Mouse (Mus musculus) right cerebral cortex, adult 2 months (tissue): Measurements from ENCODE around the gene Tram2.

Source experiments
- DNase-seq, 2 experiments: peaks; one replicate each; pipeline ENCODE4 v3.0.0; 2021 to 2022; ENCODE audit warnings: low spot score in 2 of 2

Gene Tram2

GRCm38 (mm10) chr1:21079217-21079773 is at the start of gene Tram2:
Gene Tram2, minus strand, starts transcription at chr1:21079229.
- DNase-seq: peak; percentile 81 to 85

DNA sequence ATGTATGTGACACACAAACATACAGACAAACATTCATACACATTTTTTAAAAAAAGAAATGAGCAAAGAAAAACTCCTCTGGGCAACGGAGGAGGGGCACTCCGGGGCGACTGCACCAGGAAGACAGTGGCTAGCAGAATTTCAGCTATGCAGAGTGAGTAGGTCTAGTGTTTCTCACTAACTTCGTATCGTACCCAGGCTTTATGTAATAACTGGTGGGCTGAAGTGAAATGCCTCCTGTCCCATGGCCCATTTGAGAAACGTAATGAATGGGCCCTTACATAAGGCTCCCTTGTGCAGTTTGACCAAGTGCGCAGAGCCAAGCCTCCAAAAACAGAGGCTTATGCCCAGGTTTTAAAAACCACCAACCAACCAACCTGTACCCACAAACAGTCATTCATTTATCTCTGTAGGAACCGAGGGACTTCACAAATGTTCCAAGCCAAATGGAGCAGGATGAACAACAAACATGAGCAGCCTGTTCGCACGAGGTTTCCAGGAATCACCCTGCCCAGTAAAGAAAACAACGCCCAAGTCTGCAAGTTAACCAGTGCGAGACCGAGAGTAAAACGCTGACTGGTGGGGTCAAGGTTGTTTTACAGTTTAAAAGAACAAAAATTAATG is 45.8 kb upstream of the Tram2 start:
- no peak for DNase-seq

DNA sequence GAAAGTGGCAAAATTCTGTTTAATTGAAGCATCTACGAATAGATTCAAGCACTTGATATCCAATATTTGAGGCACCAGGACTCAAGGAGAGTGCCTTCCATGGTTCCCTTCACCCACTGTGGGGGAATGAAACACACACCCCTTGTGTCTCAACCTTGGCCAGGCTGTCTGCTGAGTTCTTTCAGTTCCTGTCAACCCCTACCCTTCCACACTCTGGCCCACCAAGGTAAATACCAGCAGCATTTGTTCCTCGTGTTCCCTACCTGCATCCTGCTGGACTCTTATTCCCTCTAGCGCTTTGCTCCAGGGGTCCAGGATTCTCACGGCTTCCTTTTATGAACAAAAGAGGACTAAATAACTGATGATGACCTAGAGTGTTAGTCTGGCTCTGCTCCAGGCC is 24.8 kb upstream of the Tram2 start:
- no peak for DNase-seq

DNA sequence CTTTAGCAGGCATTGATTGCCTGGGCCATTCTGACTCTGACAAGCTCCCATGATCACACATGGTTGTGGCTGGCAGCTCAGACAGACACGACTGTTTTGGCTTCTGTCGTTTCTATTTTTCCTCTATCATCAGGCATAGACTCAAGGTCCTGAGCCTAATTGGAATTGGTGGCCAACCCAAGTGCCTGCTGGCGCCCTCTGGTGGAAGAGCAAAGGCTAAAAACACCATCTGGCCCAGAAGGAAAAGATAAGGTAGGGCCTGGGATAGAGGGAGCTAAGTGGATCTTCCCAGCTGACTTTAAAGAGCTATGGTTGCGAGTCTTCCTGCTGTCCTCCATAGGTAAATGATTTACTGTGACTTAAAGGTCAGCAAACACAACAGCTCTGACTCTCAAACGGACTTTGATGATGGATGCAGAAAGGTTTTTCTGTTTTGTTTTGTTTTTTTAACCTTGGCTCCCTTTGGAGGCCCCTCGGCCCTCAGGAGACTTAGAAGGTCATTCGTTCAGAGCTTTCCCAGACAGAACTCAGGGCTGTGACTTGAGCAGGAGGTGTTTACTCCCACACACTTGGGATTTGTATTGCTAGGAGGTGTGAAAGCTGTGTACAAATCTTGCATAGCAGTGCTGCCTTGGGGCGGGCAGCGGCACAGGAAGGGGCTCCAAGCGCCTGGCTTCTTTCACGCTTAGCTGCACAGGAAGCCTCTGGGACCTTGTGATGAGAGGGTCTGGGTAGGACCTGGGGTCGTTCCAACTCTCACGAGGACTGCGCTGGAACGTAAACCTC is 22.4 kb upstream of the Tram2 start:
- peak; percentile 57 to 59 for DNase-seq

DNA sequence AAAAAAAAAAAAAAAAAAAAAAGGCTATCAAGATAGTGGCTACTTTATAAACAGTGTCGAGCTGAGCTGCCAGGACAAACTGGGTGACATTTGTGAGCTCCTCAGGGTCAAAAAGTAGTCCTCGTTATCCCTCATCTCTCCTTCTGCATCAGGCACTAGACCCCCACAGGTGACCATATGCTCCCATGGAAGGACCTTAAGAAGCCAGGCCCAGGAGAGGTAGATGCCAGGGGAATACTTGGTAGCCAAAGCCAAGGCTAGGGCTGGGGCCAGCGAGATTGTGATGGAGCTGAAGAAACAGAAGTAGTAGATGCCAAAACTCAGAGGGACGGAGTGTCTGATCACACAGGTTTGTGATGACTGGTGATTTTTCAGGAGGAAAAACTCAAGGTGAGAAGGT is 21.7 kb upstream of the Tram2 start:
- no peak for DNase-seq

GRCm38 (mm10) chr1:21097001-21097989 is 18.3 kb upstream of the Tram2 start:
- DNase-seq: no peak

DNA sequence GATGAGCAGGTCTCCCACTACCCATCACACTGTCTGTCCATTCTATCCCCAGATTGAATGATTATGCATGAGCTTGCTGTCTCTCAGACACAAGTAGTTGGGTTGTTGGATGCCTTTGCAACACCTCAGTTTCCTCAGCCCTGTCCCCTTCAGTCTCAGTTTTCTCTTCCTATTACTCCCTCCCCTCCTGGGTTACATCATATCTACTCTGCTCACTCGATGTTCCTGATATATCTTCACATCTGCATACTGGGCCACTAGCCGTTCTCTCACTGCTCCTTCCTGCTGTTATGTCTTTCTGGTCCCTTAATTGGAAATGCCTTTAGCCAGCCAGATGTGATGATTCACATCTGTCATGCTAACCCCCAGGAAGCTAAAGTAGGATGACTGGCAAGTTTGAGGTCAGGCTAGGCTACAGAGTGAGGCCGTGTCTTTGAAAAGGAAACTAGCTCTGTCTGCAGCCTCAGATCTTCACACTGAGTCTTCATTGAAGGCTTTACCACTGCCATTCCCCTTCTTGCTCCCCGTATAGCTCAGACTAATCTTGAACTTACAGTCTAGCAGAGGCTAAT is 15.7 kb upstream of the Tram2 start:
- DNase-seq: no peak

- no peak for DNase-seq
These were observed 10.7 kb upstream of the Tram2 start for GRCm38 (mm10) chr1:21089661-21090117.

- no peak for DNase-seq
These were observed 7.3 kb upstream of the Tram2 start for GRCm38 (mm10) chr1:21086291-21086690.

DNA sequence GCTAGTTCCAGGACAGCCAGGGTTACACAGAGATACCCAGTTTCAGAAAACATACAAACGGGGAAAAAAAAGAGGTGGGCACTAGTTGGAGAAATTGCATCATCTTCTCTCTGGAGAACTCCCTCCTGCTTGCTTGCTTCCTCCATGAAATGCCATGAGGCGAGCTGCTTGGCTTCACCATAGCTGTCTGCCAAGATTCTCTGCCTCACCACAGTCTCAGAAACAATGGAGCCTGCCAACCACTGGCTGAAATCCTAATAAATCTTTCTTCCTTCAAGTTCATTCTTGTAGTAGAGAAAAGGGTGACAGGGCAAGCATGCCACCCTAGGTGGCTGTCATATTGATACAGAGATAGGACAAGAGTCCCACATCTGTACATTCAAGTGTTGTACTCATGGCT is 5.6 kb upstream of the Tram2 start:
- DNase-seq: no peak

DNA sequence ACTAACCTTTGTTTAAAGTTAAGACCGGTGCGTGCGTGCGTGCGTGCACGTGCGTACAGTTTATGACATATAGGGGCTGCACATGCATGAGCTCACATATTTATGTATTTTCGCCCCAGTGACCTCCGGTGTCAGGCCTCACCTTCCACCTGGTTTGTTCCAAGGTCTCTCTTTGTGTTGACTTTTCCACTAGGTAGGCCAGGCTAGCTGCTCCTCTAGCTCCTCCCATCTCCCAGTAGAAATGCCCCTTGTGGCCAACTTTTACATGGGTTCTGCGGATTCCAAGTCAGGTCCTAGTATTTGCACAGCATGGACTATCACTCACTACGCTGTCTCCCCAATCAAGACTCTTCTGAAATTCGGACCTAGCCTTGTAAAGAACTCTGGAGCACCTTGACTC is 1.3 kb upstream of the Tram2 start:
- no peak for DNase-seq

DNA sequence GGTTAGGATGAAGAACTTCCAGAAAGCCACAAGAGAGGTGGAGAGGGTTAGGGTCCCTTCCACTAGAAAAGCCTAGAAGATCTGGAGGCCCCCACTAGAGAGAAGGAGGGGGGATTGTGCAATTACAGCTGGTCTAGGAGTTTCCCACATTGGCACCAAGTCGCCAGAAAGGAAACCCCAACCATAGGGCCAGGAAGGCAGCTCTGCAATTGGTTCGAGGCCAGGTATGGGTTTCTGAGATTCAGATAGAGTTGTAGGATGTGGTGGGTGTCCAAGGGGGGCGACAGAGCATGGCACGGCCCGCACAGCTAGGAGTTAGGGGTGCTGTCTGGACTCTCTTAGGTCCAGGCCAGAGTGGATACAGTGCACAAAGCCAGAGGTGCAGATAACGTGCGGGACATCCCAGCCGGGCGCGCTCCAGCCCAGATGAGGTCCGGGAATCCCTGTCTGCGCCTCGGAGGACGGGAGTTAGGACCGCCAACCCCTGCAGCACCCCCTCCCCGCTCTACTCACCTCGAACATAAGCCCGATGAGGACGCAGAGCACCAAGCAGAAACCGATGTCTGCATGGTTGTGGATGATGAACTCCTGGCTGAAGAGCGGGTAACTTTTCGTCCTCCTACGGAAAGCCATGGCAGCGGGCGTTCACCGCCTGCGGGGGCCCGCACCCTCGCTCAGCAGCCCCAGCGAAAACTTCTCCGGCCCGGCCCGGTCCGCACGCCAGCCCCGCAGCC is 381 bp downstream of the Tram2 start:
- DNase-seq: no peak

DNA sequence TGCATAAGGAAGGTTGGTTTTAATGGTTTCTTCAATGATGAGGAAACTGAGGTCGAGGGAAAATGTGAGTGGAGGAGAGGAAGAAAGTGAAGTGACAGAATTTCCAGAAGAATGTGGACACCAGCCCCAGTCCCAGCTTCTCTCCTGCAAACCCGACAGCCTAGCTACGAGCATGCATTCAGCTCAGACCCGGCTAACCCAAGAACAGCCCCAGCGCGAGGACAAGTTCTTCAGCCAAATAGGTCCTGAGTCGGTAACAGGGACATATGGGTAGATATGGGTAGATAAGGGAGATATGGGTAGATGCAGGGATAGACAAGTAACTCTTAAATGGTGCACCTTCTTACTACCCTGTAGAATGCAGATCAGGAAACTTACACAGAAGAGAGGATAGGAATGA is 1.4 kb downstream of the Tram2 start:
- no peak for DNase-seq

GRCm38 (mm10) chr1:21077191-21077590 is 1.8 kb downstream of the Tram2 start:
- DNase-seq: no peak

DNA sequence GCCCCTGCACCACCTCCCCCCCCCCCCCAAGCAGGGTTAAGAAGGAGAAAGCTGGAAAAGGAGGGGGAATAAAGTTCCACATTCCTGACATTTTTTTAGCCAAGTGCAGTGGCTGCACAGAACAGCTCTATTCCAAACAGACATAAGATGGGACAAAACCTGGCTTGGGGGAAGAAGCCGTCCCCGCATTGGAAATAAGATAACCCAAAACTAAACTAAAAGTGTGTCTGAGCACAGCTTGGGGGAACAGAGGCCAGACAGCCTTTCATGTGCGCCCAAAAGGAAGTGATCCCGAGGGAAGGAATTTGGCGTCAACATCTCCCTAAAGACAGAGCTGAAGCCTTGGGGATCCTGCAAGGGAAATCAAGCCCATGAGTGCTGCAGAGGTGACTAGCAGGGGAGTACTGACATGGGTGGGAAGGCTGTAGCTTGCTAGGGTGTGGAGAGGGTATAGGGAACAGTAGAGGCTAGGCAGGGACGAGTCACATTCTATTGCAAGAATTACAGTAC is 3.0 kb downstream of the Tram2 start:
- no peak for DNase-seq

DNA sequence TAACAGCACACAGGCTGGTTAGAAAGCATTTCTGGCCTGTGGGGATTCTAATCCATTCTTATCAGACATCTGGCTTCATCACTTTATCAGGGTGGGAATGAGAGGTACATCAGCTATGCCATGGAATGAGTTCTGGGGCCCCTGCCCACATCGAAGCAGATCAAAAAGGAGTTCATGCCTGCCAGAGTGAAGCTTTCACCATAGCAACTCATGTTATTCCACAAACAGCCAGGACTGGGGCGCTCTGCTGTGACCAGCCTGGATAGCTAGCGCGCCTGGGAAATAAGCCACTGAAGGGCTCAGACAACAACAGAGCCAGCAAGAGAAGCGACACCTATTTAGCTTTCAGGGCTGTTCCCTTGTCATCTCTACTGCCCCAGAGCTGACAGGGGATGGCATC is 4.8 kb downstream of the Tram2 start:
- DNase-seq: no peak

DNA sequence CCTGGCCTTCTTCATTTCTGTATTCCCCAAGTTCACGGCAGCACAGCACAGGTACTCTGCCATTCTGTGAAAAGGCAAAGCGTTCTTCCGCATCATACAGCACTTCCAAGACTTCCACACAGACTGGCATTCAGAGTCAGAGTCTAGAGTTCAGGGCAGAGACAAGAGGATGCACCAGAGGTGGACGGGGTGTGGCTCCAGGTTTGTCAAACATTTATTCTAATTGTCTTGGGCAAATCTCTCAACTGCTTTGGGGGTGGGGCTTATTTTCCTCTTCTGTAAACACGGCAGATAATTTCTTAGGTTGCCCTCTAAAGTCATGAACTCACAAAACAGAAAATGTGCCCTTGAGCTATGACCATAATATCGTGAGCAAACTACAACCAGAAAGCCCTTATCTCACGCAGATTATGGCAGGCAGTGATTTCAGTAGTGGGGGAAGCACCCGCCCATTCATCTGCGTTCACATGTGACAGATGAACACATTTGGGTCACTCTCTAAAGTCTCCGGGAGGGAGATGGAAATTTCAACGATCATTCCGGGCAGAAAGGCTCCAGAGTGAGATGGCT is 6.1 kb downstream of the Tram2 start:
- no peak for DNase-seq

DNA sequence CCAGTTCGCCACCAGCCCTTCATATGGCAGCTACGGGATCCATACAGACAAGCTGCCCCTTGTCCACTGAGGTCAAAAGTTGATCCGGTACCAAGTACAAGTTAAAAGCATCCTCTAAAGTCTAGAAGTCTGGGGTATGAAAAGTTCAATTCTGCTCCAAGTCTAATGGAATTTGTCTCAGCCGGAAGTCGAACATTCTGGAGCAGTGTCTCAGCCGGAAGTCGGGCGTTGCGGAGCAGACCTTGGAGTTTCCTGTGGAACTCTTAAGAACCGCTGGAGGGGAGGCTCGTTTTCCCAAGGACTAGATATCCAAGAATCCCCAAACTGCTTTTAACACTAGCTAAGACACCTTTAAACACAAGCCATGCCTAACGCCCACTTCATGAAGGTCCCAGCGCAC is 8.4 kb downstream of the Tram2 start:
- DNase-seq: no peak

DNA sequence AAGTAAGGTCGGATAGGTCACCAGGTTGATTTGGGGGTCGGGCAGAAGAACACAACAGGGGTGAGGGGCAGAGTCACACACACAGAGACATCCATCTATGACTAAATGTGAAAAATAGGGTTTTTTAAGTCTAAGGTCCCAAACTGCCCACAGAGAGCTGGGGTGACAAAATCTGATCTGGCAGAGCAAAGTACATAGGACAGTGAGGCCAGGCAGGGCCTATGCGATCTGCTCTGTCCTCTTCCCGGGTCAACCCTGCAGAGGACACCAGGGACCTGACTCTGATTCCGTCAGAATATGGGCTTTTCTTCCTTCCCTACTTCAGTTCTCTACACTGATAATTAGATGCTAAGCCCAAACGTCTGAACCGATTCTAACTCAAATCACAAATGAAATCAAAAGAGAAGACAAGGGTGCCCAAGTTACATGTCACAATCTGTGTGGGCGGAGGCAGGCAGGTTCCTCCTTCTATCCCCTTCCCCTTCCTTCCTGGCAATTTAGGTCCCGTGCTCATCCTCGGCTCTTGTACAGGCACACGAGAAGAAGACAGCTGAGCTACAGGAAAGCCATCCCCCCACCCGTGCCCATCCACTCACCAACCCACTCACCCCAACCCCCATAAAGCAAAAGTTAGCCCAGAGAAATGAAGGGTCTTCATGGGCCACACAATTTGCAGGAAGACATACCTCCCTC is 9.1 kb downstream of the Tram2 start:
- no peak for DNase-seq

DNA sequence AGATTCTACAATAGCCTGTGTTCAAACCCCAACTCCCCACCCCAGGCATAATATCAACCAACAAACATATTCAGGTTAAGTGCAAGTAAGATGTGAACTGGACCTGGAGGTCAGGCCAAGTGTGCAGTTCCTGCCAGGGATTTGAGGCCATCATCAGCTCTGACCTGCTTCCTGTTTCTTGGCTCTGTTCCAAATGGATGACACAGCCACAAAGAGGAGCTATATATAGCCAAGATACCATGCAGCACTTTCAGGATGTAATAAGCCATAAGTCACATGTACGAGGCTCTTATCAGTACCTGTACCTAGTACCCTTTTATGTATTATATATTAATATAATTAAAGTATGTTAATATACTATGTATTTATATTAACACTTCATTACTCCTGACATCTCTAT is 10.5 kb downstream of the Tram2 start:
- no peak for DNase-seq
